Mouse (Mus musculus): ENCODE results near the gene 6430628N08Rik.

DNA sequence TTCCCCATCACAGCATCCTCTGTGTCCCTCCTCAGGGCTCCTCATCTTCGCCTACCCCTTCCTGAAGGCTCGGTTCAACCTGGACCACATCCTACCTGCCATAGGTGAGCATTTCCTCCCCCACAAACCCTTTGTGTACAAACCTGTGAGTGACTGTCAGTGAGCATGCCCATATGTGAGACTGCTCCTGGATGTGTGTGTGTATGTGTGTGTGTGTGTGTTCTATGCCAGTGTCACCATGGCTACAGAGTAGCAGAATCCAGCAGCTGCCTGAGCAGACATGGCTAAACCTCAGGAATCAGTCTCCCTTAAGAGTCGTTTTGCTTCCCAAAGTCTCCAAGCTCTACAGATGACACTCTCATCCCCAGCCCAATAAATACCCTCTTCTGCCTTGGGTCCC lies 4.6 kb upstream of the 6430628N08Rik start:
- no peak for TF ChIP-seq CTCF (IDR thresholded peaks at IDR 0.05; ENCODE audit: control insufficient read depth, insufficient read depth, insufficient read length)
- TF ChIP-seq USF1 (IDR thresholded peaks at IDR 0.05; ENCODE audit: low read depth) = no peak
- TF ChIP-seq FOSL1 (IDR thresholded peaks at IDR 0.05; ENCODE audit: insufficient read depth, low read length, poor library complexity, severe bottlenecking) = no peak
- TF ChIP-seq MYOD1 (IDR thresholded peaks at IDR 0.05; ENCODE audit: control insufficient read depth, insufficient read length, low read depth) = no peak
- no peak for TF ChIP-seq MYOG (IDR thresholded peaks at IDR 0.05; ENCODE audit: control insufficient read depth, extremely low read depth, insufficient read length)

Measured in C2C12 (cell line).